Mouse (Mus musculus) liver, postnatal 0 days (tissue): ENCODE results near the gene Cntn5. TPM values are rescaled to one million over a fixed set of nuclear protein-coding genes. Genes with fewer than 3 reads are reported as not detected.

ENCODE experiments used
- ATAC-seq: fragments of 200-750 bp; cut with Nextera tagmentation; 2 replicates; pipeline ENCODE4 v1.8.0; 2017; ENCODE audit warnings: mild to moderate bottlenecking, moderate library complexity
- DNase-seq: peaks from one replicate; pipeline ENCODE4 v3.0.0-alpha.2; 2016
- H3K27ac ChIP-seq: fragments of 300-500 bp; sonication (generic); 2 replicates; pipeline ENCODE4 v1.5.1; 2014; ENCODE audit warnings: antibody characterized with exemption, moderate library complexity, mild to moderate bottlenecking, low read depth
- H3K27me3 ChIP-seq: fragments of 300-500 bp; sonication (generic); 2 replicates; pipeline ENCODE4 v1.6.1; 2014; ENCODE audit warnings: low read length, control low read depth, mixed read lengths; ENCODE audit not compliant: insufficient read depth
- H3K36me3 ChIP-seq: fragments of 300-500 bp; sonication (generic); replicated peaks from 2 replicates; pipeline ENCODE4 v1.6.1; 2014; ENCODE audit warnings: mild to moderate bottlenecking, control low read depth, low read length, moderate library complexity, mixed read lengths; ENCODE audit not compliant: insufficient read depth
- H3K4me1 ChIP-seq: fragments of 300-500 bp; sonication (generic); 2 replicates; pipeline ENCODE4 v1.6.1; 2014; ENCODE audit warnings: antibody characterized with exemption, mild to moderate bottlenecking, control low read depth; ENCODE audit not compliant: insufficient read depth
- H3K4me2 ChIP-seq: fragments of 300-500 bp; sonication (generic); 2 replicates; pipeline ENCODE4 v1.6.1; 2014; ENCODE audit warnings: low read depth, mild to moderate bottlenecking, low read length, moderate library complexity, mixed read lengths
- H3K4me3 ChIP-seq: fragments of 300-500 bp; sonication (generic); 2 replicates; pipeline ENCODE4 v1.5.1; 2014; ENCODE audit warnings: low read depth, low read length
- H3K9ac ChIP-seq: fragments of 300-500 bp; sonication (generic); replicated peaks from 2 replicates; pipeline ENCODE4 v1.6.1; 2014; ENCODE audit warnings: mild to moderate bottlenecking, moderate library complexity
- H3K9me3 ChIP-seq: fragments of 300-500 bp; sonication (generic); 2 replicates; pipeline ENCODE4 v1.6.1; 2016; ENCODE audit warnings: mild to moderate bottlenecking, control low read depth, low read length, mixed read lengths
- CTCF ChIP-seq: sonication (generic); IDR thresholded peaks from 2 replicates; pipeline ENCODE4 v1.5.1; 2016; ENCODE audit warnings: antibody characterized with exemption, low read depth
- EP300 ChIP-seq: IDR thresholded peaks from 2 replicates; pipeline ENCODE4 v1.6.1; 2016; ENCODE audit warnings: antibody characterized with exemption, low read depth, mild to moderate bottlenecking
- WGBS: fragments of 180-500 bp; shearing (Covaris S2); extraction: QIAGEN DNeasy Blood & Tissue Kit; methylation state at CpG from one replicate; pipeline ENCODE4 v1.1.7; 2014; ENCODE audit not compliant: insufficient replicate concordance; 5-methylcytosine and 5-hydroxymethylcytosine counted together
- polyA plus RNA-seq: library from polyadenylated mRNA; unstranded; fragments of >200 nt; fragmentation: Nextera tagmentation; extraction: Ambion mirVana; gene quantifications from 2 replicates; pipeline ENCODE4 v1.2.1, GENCODE M21; 2015

Gene Cntn5
- polyA plus RNA-seq, 1 experiment from 2014 or later, result not detected

GRCm38 (mm10) chr9:9859323-9859722 is 1045.3 kb downstream of the Cntn5 start:
- ATAC-seq (no peak), DNase-seq (no peak)
- Histone ChIP-seq H3K9me3 (no peaks in the 10 kb centered on the region), H3K27ac (no peak overlapping the region), H3K9ac (no peak overlapping the region), H3K4me3 (no peak overlapping the region), H3K27me3 (no peaks in the 10 kb centered on the region), H3K4me1 (no peaks in the 10 kb centered on the region), H3K36me3 (no peaks in the 10 kb centered on the region), H3K4me2 (no peak overlapping the region)
- WGBS, result 28% methylated on average over 1 of the region's 1 CpGs
- no peak for TF ChIP-seq CTCF
- no peak for TF ChIP-seq EP300

DNA sequence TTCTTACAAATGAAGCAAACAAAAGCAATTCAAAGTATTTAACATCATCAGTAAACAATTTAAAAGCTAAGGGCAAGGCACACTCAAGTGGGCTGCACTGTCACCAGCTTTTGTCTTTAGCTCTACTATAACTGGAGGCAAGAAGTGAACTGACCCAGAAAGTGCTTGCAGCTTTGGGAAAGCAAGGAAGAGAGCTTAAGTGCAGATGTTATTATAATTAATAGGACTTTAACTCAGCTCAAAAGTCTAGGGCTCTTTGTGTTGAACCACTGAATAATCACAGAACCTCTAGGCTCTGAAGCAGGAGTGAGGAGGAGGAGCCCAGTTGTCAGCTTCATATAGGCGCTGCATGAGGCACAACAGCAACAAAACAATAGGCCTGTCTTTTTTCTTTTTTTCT is 1049.8 kb downstream of the Cntn5 start:
- Histone ChIP-seq H3K4me1 (no peaks in the 10 kb centered on the region), H3K27ac (no peak overlapping the region), H3K4me3 (no peak overlapping the region), H3K36me3 (no peaks in the 10 kb centered on the region), H3K9ac (no peak overlapping the region), H3K27me3 (no peaks in the 10 kb centered on the region), H3K4me2 (no peak overlapping the region), H3K9me3 (no peaks in the 10 kb centered on the region)
- DNase-seq (no peak), ATAC-seq (no peak)
- 76% methylated on average over 1 of the region's 1 CpGs for WGBS
- TF ChIP-seq EP300 (no peak), CTCF (no peak)

GRCm38 (mm10) chr9:9830231-9830630 is 1074.3 kb downstream of the Cntn5 start:
- no peaks in the 10 kb centered on the region for H3K9me3 ChIP-seq
- no peaks in the 10 kb centered on the region for H3K27me3 ChIP-seq
- H3K4me3 ChIP-seq, result no peak overlapping the region
- H3K27ac ChIP-seq, result no peak overlapping the region
- 31% methylated on average over 2 of the region's 2 CpGs for WGBS
- ATAC-seq (no peak), DNase-seq (no peak)
- H3K9ac ChIP-seq, result no peak overlapping the region
- no peak overlapping the region for H3K4me2 ChIP-seq
- H3K36me3 ChIP-seq, result no peaks in the 10 kb centered on the region
- no peak for TF ChIP-seq CTCF
- no peak for TF ChIP-seq EP300
- no peaks in the 10 kb centered on the region for H3K4me1 ChIP-seq

- H3K4me2 ChIP-seq, result no peak overlapping the region
- no peak overlapping the region for H3K9ac ChIP-seq
- no peaks in the 10 kb centered on the region for H3K4me1 ChIP-seq
- no peak for DNase-seq
- no peaks in the 10 kb centered on the region for H3K36me3 ChIP-seq
- H3K27me3 ChIP-seq, result no peaks in the 10 kb centered on the region
- H3K27ac ChIP-seq, result no peak overlapping the region
- no peaks in the 10 kb centered on the region for H3K9me3 ChIP-seq
- TF ChIP-seq EP300, result no peak
- TF ChIP-seq CTCF, result no peak
- 59% methylated on average over 1 of the region's 1 CpGs for WGBS
- ATAC-seq, result no peak
- H3K4me3 ChIP-seq, result no peak overlapping the region
These were observed 1084.6 kb downstream of the Cntn5 start for GRCm38 (mm10) chr9:9819963-9820362.

DNA sequence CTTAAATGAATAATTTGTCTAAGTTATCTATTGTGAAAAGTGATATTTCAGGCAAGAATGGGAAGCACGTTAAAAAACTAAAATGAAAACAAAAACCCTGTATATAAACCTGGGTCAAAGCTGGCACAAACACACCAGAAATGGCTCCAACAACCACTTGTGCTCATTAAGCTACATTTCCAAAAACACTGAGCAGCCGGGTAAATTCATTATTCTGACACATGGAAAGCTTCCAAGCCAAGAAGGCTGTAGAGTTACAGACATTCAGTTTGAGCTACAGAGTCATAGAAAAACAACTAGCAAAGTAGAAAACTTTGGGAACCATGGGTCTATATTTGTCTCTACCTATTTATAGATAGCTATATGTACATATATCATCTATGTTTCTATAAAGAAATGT is 1087.1 kb downstream of the Cntn5 start:
- H3K36me3 ChIP-seq, result no peaks in the 10 kb centered on the region
- H3K27me3 ChIP-seq, result no peaks in the 10 kb centered on the region
- H3K9me3 ChIP-seq, result no peaks in the 10 kb centered on the region
- H3K4me1 ChIP-seq, result no peaks in the 10 kb centered on the region
- TF ChIP-seq CTCF (no peak), EP300 (no peak)
- ATAC-seq (no peak), DNase-seq (no peak)
- H3K27ac ChIP-seq, result no peak overlapping the region
- no peak overlapping the region for H3K4me3 ChIP-seq
- no peak overlapping the region for H3K9ac ChIP-seq
- no peak overlapping the region for H3K4me2 ChIP-seq
- 70% methylated on average over 2 of the region's 2 CpGs for WGBS

DNA sequence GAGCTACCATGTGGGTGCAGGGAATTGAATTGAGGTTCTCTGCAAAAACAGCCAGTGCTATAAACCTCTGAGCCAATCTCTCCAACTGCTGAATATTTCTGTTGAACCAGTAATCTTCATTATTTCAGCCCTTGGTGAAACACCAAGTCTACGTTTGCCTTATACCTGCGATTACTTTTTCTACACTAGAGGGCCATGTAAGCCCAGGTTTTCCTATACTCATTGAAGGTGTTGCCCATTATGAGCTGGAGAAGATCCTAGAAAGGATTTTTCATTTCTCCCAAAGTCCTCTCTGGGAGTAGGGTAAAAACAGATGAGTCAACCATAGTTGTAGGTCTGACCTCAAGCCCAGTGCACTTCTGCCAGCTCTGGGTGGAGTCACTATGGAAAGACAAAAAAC is 1105.0 kb downstream of the Cntn5 start:
- no peak overlapping the region for H3K27ac ChIP-seq
- no peaks in the 10 kb centered on the region for H3K27me3 ChIP-seq
- H3K9me3 ChIP-seq, result no peaks in the 10 kb centered on the region
- TF ChIP-seq EP300, result no peak
- TF ChIP-seq CTCF, result no peak
- no peak overlapping the region for H3K4me3 ChIP-seq
- H3K4me2 ChIP-seq, result no peak overlapping the region
- no peaks in the 10 kb centered on the region for H3K4me1 ChIP-seq
- ATAC-seq (no peak), DNase-seq (no peak)
- H3K9ac ChIP-seq, result no peak overlapping the region
- WGBS, result 72% methylated on average over 2 of the region's 2 CpGs
- H3K36me3 ChIP-seq, result no peaks in the 10 kb centered on the region

DNA sequence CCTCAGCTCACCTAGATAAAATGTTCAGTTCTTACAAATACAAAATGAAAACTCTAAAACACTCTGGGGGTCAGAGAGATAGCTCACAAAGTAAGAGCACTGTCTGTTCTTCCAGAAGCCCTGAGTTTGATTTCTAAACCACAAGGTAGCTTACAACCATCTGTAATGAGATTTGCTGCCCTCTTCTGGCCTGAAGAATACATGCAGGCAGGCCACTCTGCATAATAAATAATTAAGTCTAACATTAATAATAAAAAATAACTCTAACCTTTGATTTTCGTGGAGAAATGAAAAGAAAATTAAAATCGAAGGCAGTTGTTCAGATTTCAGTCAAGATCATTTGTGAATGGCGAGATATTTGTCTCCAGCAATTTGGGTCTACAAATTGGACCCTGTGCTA is 1120.9 kb downstream of the Cntn5 start:
- Histone ChIP-seq H3K36me3 (no peaks in the 10 kb centered on the region), H3K4me3 (no peak overlapping the region)

More for the DNA sequence above, 1120.9 kb downstream of the Cntn5 start:
- TF ChIP-seq EP300 (no peak), CTCF (peak; percentile 38)
- Histone ChIP-seq H3K9me3 (no peaks in the 10 kb centered on the region), H3K27ac (no peak overlapping the region), H3K4me1 (no peaks in the 10 kb centered on the region), H3K9ac (no peak overlapping the region), H3K4me2 (no peak overlapping the region), H3K27me3 (no peaks in the 10 kb centered on the region)
- DNase-seq, result no peak
- WGBS, result 36% methylated on average over 3 of the region's 3 CpGs
- ATAC-seq, result no peak
